Mouse (Mus musculus) heart, postnatal 14 days (tissue): ENCODE results near the gene Camta1. TPM values are rescaled to one million over a fixed set of nuclear protein-coding genes. Genes with fewer than 3 reads are reported as not detected.

Source experiments
- DNase-seq, 2 experiments: peaks; one replicate each; pipeline ENCODE4 v3.0.0; 2021 to 2022
- intact Hi-C: fragments of 180-260 bp; cut with DNase I; formaldehyde crosslinking; loops from one replicate; pipeline ENCODE4 v1.15.1; 2025
- total RNA-seq, 2 experiments: library from RNA; stranded (reverse); gene quantifications; 2 replicates each; pipeline ENCODE4 v1.2.3; 2021

The Camta1 gene
- total RNA-seq, 2 experiments from 2014 or later: 193 to 199 TPM

- intact Hi-C loops: loop anchor here (2.0 to 5.0 kb wide), 2 partner anchors 37 to 59 kb away; no protein-coding TSS in a partner anchor
- no peak for DNase-seq
These were observed 1.8 kb upstream of the Camta1 start for GRCm38 (mm10) chr4:151863511-151863910.

- peak in 1 of 2 experiments; percentile 100 for DNase-seq
- intact Hi-C loops: loop anchor here (5.0 kb wide), 1 partner anchor 61 kb away; no protein-coding TSS in a partner anchor
These were observed 238 bp downstream of the Camta1 start for GRCm38 (mm10) chr4:151861471-151861805.

DNA sequence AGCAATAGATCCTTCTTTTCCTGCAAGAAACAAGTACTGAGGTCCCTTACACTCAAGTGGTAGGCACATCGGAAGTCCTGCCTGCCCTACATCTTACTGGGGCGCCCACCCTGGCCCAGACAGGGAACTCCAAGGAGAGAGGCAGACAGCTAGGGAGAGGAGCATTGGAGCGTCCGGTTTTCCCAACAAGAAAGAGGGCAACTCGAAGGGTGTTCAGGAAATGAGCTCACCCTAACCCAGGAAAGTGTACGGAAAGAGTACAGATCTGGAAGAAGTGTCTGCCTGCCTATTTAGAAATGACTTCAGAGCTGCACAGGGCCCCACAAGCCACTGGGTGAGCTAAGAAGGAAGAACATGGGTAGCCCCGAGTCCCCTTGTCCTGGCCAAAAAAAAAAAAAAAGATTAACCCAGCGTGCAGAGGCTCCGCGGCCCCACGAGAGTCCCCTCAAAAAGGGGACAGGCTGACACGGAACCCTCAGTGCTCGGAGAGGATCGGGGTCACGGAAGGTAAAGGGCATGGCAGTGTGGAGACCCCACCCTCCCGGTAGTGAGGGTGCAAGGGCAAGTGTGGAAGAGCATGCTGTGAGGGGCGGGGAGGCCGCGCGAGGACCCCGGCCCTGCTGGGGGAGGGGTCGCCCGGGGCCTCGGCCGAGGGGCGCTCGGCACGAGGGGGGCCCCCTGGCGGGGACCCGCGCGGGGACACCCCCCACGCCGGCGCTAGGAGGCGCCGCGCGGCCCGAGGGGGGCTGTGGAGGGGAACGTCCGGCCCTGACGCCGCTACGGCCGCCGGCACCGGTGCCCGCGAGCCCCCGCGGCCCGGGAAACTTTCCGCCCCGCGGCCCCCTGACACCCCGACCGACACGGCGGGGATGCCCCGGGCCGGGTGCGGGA lies 990 bp downstream of the Camta1 start:
- intact Hi-C loops: loop anchor here (5.0 kb wide), 1 partner anchor 62 kb away; no protein-coding TSS in a partner anchor
- peak; percentile 58 to 60 for DNase-seq

- intact Hi-C loops: loop anchor here (10.0 kb wide), 3 partner anchors 374 to 694 kb away; no protein-coding TSS in a partner anchor
- no peak for DNase-seq
These were observed 2.4 kb downstream of the Camta1 start for GRCm38 (mm10) chr4:151859275-151859674.

DNA sequence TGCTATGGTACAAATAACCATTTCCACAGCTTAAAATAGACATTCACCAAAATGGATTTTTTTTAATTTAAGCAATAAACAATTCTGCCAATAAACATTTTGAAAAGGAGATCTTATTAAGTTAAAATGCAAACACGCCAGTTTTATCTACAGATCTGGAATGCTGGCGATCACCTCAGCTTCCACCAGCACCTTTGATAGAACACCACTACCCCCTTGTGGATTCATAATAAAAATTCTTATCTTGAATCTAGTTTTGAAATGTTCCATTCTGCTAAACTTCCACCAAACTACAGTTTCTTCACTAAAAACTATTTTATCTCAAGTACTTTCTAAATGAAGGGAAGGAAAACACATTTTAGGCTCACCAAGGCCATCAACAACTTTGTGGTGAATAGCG lies 7.7 kb downstream of the Camta1 start:
- intact Hi-C loops: loop anchor here (2.0 to 10.0 kb wide), 4 partner anchors 243 to 689 kb away; no protein-coding TSS in a partner anchor
- no peak for DNase-seq

DNA sequence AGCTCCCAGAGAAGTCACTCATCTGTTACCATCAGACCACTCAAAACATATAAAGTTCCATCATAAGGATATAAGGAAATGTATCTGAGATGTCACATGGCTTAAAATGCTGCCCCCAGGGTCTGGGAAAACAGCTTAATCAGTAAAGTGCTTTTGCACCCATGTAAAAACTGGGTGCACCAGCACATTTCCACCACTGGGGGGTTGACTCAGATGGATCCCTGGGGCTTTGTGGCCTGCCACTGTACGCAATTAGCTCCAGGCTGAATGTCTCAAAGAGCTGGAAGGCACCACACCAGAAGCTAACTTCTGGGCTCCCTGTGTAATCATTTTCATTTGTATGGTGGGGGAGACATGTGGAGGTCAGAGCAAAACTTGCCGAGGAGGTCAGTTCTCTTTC lies 10.5 kb downstream of the Camta1 start:
- DNase-seq: peak; percentile 38 to 69
- intact Hi-C loops: loop anchor here (2.0 to 10.0 kb wide), 4 partner anchors 72 to 686 kb away; no protein-coding TSS in a partner anchor

- intact Hi-C loops: no loop called here
- DNase-seq: no peak
These were observed 19.1 kb downstream of the Camta1 start for GRCm38 (mm10) chr4:151842591-151842990.

- intact Hi-C loops: no loop called here
- DNase-seq: no peak
These were observed 23.2 kb downstream of the Camta1 start for GRCm38 (mm10) chr4:151838518-151838917.

- DNase-seq: no peak
- intact Hi-C loops: no loop called here
These were observed 25.8 kb downstream of the Camta1 start for GRCm38 (mm10) chr4:151835860-151836259.

- intact Hi-C loops: no loop called here
- no peak for DNase-seq
These were observed 27.1 kb downstream of the Camta1 start for GRCm38 (mm10) chr4:151834536-151834935.

DNA sequence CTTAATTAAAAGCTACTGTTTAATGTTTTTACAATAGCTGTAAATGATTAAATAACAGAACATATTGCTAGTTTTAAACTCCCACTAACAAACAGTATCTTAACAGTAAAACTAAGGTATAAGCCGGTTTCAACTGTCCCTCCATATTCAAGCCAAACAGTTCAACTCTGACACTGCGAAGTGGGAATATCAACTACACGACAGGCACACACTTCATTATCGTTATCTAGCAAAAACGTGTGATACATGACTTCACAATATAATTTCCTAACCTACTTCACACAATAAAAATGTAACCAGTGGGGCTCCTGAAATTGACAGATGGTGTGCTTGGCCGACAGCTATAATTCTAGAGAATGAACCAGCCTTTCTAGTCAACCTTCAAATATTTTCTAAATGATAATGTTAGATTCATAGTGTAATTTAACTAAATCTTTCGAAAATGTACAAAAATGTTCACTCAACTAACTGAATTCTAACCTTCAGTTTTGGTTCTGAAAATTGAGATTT lies 27.7 kb downstream of the Camta1 start:
- no peak for DNase-seq
- intact Hi-C loops: no loop called here

DNA sequence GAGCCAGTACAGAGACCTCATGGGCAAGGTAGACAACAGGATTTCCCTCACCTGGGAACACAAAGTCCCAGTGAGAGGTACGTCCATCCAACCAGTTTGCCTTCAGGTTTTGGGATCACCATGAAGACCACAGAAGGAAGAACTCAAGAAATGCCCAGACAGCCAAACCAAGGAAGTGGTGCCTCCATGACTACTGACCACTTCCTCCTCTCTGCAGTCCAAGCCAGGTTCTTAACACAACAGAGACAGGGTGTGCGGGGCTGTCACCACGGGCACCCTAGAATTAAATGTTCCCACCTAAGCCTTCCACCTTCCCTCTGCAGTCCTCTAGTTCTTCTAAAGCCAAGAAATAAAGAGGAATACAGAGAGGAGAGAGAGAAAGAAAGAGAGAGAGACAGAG lies 33.8 kb downstream of the Camta1 start:
- DNase-seq: no peak
- intact Hi-C loops: no loop called here

GRCm38 (mm10) chr4:151827356-151827755 lies 34.3 kb downstream of the Camta1 start:
- no peak for DNase-seq
- intact Hi-C loops: no loop called here

DNA sequence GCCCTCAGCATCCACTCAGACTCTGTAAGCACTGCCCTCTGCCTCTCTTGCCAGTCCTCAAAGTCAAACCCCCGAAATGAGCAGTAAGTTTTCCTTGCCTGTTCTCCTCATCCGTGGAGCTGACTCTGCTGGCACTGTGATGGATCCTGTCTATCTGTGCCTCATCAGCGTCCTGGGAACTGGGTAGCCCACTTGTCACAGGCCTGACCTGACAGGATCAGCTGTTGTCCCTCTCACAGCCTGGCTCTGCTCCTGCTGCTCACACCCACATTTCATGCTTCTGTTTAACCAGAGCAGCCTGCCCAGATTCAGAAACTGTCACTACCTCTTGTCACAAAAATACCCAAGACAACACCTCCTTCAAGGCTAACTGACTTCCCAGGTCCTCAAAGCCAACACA lies 37.7 kb downstream of the Camta1 start:
- intact Hi-C loops: no loop called here
- peak in 1 of 2 experiments; percentile 14 for DNase-seq

DNA sequence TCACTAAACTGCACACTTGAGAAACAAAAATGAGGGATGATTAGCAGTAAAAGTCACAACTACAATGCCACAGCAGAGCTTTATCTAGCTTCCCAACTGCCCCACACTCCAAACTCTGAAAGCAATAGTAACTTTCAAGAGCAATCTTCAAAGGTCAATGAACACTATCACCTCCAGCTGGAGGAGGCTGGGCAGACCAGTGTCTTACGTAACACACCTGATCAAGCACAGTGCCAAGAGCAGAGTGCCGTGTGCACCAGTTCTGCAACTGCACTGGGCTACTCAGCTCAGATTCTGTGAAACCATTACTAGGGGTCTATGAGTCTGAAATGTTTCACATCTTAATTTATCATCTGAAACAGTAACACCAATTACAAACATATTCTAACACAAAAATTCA lies 38.7 kb downstream of the Camta1 start:
- intact Hi-C loops: no loop called here
- DNase-seq: peak in 1 of 2 experiments; percentile 9

DNA sequence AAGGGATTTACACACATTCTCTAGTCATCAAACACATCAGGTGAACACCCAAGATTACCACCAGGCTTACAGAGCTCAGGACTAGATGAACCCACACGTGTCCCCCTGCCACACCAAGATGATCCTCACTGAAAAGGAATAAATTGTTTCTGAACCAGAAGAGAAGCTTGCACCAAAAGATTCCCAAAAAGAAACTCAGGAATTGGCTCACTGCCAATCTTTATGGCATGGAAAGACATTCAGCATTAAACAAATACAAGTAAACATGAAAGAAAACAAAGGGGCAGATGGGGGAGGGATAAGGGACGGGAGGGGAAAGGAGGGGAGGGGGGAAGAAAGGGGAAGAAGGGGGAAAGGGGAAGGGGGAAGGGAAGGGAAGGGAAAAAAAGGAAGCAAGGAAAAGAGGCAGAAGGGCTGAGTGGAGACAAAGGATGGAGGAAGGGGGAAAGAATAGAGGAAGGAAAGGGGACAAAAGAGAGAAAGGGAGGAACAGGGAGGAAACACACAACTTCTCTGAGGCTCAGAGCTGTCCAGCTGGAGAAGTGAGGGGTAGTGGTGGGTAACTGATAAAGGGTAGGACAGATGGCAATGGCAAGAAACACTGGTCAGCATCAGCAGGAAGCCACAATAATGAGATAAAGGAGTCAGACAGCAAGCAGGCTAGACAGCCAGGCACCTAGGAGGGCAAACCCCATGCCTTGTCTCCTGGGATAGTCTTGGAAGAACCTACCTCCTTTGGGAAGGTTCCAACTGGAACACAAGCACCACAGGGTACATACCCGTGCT lies 43.5 kb downstream of the Camta1 start:
- intact Hi-C loops: no loop called here
- DNase-seq: no peak

DNA sequence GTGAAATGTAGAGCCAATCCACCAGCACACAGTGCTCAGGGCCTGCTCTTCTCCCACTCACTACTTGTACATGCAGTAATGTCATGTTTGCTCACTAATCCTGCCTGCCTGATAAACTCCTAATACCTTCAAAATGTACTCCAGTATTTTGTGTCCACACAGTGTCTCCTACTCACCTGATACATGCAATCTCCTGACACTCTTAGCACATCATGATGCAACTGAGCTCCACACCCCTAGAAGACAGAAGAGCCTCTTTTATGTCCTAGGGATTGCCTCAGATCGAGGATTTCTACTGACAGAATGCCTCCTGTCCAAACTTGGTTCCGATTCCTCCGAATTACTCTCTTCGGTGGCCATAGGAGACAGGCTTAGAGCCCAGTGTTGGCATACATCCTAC lies 48.0 kb downstream of the Camta1 start:
- intact Hi-C loops: no loop called here
- DNase-seq: no peak

- no peak for DNase-seq
- intact Hi-C loops: no loop called here
These were observed 56.0 kb downstream of the Camta1 start for GRCm38 (mm10) chr4:151805685-151806084.

- intact Hi-C loops: no loop called here
- DNase-seq: no peak
These were observed 56.6 kb downstream of the Camta1 start for GRCm38 (mm10) chr4:151805046-151805445.

- intact Hi-C loops: no loop called here
- DNase-seq: no peak
These were observed 57.5 kb downstream of the Camta1 start for GRCm38 (mm10) chr4:151804208-151804607.

- DNase-seq: no peak
- intact Hi-C loops: no loop called here
These were observed 63.0 kb downstream of the Camta1 start for GRCm38 (mm10) chr4:151798630-151799029.
